Mouse (Mus musculus) ES-E14 (cell line): ENCODE measurements around the gene Parvb. TPM values are rescaled to one million over a fixed set of nuclear protein-coding genes. Genes with fewer than 3 reads are reported as not detected.

Source experiments
- DNase-seq: peaks from one replicate; pipeline ENCODE4 v3.0.0-alpha.2; 2013; ENCODE audit warnings: low read depth, low spot score
- H3K27ac ChIP-seq: 2 replicates; pipeline ENCODE4 v1.5.1; 2012; ENCODE audit warnings: low read depth, mild to moderate bottlenecking, low read length, moderate library complexity, mixed read lengths; ENCODE audit not compliant: poor library complexity, insufficient read depth, severe bottlenecking
- H3K36me3 ChIP-seq: 2 replicates; pipeline ENCODE4 v1.6.1; 2012; ENCODE audit warnings: mild to moderate bottlenecking, low read length, moderate library complexity, mixed read lengths; ENCODE audit not compliant: control insufficient read depth, poor library complexity, insufficient read depth, severe bottlenecking
- H3K4me1 ChIP-seq, 2 experiments: fragments of 150-350 bp in 1 of 2; sonication (generic) in 1 of 2; 2 replicates each; pipeline ENCODE4 v1.6.1; 2012; ENCODE audit warnings: low read length in 2 of 2, mild to moderate bottlenecking in 1 of 2, mixed read lengths in 1 of 2; ENCODE audit not compliant: control insufficient read depth in 2 of 2, insufficient read depth in 2 of 2, poor library complexity in 1 of 2
- H3K4me3 ChIP-seq, 2 experiments: fragments of 150-350 bp in 1 of 2; sonication (generic) in 1 of 2; 2 replicates each; pipeline ENCODE4 v1.5.1; 2012; ENCODE audit warnings: low read length in 2 of 2, low read depth in 1 of 2, mild to moderate bottlenecking in 1 of 2, mixed read lengths in 1 of 2; ENCODE audit not compliant: insufficient read depth in 1 of 2, poor library complexity in 1 of 2, severe bottlenecking in 1 of 2
- H3K9ac ChIP-seq: 2 replicates; pipeline ENCODE4 v1.6.1; 2012; ENCODE audit warnings: low read depth, mild to moderate bottlenecking, low read length, mixed read lengths; ENCODE audit not compliant: poor library complexity, insufficient read depth, severe bottlenecking
- H3K9me3 ChIP-seq: fragments of 150-350 bp; sonication (generic); 2 replicates; pipeline ENCODE4 v1.6.1; 2012; ENCODE audit warnings: low read depth, mild to moderate bottlenecking, low read length; ENCODE audit not compliant: control insufficient read depth, insufficient read depth
- CHD2 ChIP-seq: IDR thresholded peaks from 2 replicates; pipeline ENCODE4 v1.6.1; 2014; ENCODE audit warnings: mild to moderate bottlenecking, low read depth, low read length, inconsistent platforms
- HCFC1 ChIP-seq: IDR thresholded peaks from 2 replicates; pipeline ENCODE4 v1.6.1; 2012; ENCODE audit warnings: low read length, inconsistent platforms, borderline replicate concordance; ENCODE audit not compliant: insufficient read depth
- MAFK ChIP-seq: IDR thresholded peaks from 2 replicates; pipeline ENCODE4 v1.6.1; 2014; ENCODE audit warnings: mild to moderate bottlenecking, low read depth, low read length, inconsistent platforms; ENCODE audit not compliant: insufficient read depth
- ZC3H11A ChIP-seq: IDR thresholded peaks from 2 replicates; pipeline ENCODE4 v1.6.1; 2012; ENCODE audit warnings: low read depth, mild to moderate bottlenecking, inconsistent platforms, low read length, borderline replicate concordance
- ZNF384 ChIP-seq: IDR thresholded peaks from 2 replicates; pipeline ENCODE4 v1.6.1; 2012; ENCODE audit warnings: low read depth, low read length, inconsistent platforms
- in situ Hi-C, 2 experiments: fragments of 600-800 bp; cut with MboI; formaldehyde crosslinking; loops; one replicate each; pipeline ENCODE4 v1.15.1; 2025; ENCODE audit warnings: low sequenced_read_pairs in 2 of 2, inconsistent platforms in 1 of 2; ENCODE audit not compliant: unreplicated experiment in 2 of 2
- total RNA-seq: library from RNA; depleted of rRNA; stranded (reverse); fragments of 300-350 nt; gene quantifications from 2 replicates; pipeline ENCODE4 v1.2.3, GENCODE M21; 2012

The Parvb gene
- total RNA-seq, 1 experiment = 10.8 TPM

DNA sequence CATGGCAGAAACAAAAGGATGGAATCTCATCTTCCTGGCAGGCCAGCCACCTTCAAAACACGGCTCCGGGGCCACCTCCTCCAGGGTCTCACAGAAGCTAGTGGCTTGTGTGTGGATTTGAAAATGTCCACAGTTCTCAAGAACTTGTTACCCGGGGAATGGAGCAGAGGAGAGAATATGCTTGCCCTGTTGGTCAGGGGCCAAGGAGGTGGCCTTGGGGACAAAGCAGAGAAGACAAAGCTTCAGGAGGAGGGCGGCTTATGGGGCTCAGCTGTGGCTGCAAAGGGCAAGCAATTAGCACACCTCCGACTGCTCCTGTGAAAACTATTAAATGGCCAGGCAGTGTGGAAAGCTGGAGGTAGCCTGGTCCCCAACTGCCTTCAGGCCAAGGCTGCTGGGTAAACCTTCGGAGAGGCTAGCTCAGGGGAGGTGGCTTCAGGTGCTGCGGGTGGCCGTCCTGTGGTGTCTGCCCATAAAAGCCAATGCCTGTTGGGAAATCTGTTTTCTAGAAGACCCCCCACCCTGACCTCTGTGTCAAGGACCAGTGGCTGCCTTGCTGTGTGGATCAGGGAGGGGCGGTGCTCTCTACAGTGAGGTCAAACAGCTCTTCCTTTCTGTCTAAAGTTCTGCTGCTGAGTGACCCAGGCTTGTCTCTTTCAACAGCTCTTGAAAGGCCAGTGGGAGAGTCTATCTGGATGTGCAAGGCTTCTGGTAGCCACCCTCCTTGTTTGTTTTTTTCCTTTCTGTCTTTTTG is 26.9 kb downstream of the Parvb start:
- DNase-seq = no peak
- H3K4me1 ChIP-seq = peaks cover 0 to 5% of the 10 kb centered on the region in 2 experiments; a peak in 1 of 4 replicates
- no peaks in the 10 kb centered on the region for H3K9me3 ChIP-seq
- TF ChIP-seq CHD2 = no peak
- no peak for TF ChIP-seq MAFK
- TF ChIP-seq HCFC1 = no peak
- TF ChIP-seq ZC3H11A = no peak
- no peak for TF ChIP-seq ZNF384
- in situ Hi-C loops = loop anchor here in 1 of 2 experiments (25.0 kb wide), 1 partner anchor 354 kb away; no protein-coding TSS in a partner anchor
- H3K9ac ChIP-seq = no peak overlapping the region
- no peak overlapping the region for H3K27ac ChIP-seq
- no peaks in the 10 kb centered on the region for H3K36me3 ChIP-seq
- no peak overlapping the region for H3K4me3 ChIP-seq

DNA sequence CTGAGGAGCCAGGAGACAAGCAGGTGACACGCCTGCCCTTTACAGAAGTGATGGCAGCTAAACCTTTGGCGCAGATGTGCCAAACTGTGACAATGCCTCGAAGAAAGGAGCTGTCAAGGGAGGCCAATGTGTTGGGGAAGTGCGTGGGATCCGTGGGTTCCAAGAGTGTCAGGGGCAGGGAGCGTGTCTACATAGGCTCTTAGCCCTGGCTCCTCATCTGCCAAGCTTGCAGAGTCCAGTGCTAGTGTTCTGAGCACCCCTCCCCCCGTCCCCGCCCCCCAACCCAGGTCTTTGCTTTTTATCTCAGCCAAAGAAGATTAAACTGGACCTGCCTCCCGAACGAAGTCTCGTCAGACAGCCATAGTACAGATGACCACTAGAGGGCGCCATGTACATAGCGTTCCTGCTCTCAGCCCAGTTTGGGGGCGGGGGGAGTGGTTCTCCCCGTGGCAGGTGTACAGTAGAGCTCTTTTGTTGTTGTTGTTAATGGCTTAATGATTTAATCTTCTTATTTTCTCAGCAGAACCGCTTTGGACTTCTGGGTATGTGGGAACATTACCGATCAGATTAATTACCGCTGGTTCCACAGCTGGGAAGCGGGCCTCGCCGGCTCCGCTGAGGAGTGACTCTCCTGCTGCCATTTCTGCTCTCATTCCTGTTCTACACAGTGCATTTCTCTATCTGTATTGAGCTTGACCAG is 28.4 kb downstream of the Parvb start:
- in situ Hi-C loops = loop anchor here in 1 of 2 experiments (25.0 kb wide), 1 partner anchor 352 kb away; no protein-coding TSS in a partner anchor
- DNase-seq = peak; percentile 69
- H3K9ac ChIP-seq = no peak overlapping the region
- TF ChIP-seq ZC3H11A (peak; percentile 36; the same call in 1 of the 2 replicates), ZNF384 (no peak)
- H3K9me3 ChIP-seq = no peaks in the 10 kb centered on the region
- peaks cover 0 to 7% of the 10 kb centered on the region in 2 experiments; a peak in 1 of 4 replicates for H3K4me1 ChIP-seq
- H3K36me3 ChIP-seq = peaks cover 4% of the 10 kb centered on the region; the same call in 1 of the 2 replicates
- no peak overlapping the region for H3K27ac ChIP-seq
- H3K4me3 ChIP-seq = peak overlapping the region in 1 of 2 experiments; percentile 14; a peak in 1 of 4 replicates

DNA sequence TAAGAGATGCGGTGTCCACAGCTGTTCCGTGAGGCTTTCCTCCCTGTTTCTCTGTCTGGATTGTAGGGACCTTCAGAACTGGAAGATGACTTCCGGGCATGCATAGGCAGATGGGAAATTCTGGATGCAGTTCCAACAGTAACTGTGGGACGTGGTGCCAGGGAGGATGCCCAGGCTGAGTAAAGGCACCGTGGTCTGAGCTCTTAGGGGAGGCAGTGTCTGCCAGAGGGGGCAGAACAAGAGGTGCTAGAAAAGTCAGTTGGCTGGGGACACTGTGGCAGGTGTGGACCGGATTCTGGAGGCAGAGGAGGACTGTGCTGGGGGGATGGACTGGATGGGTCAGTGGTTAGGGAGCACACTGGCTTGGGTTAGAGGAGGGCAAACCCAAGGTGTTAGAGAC is 30.8 kb downstream of the Parvb start:
- Histone ChIP-seq H3K9me3 (no peaks in the 10 kb centered on the region), H3K4me1 (peaks cover 0 to 12% of the 10 kb centered on the region in 2 experiments; a peak in 1 of 4 replicates), H3K36me3 (peaks cover 4% of the 10 kb centered on the region; the same call in 1 of the 2 replicates), H3K27ac (no peak overlapping the region), H3K4me3 (no peak overlapping the region), H3K9ac (no peak overlapping the region)
- in situ Hi-C loops = loop anchor here in 1 of 2 experiments (25.0 kb wide), 1 partner anchor 350 kb away; no protein-coding TSS in a partner anchor
- TF ChIP-seq ZC3H11A (no peak), ZNF384 (no peak), CHD2 (no peak), MAFK (no peak), HCFC1 (no peak)
- no peak for DNase-seq

DNA sequence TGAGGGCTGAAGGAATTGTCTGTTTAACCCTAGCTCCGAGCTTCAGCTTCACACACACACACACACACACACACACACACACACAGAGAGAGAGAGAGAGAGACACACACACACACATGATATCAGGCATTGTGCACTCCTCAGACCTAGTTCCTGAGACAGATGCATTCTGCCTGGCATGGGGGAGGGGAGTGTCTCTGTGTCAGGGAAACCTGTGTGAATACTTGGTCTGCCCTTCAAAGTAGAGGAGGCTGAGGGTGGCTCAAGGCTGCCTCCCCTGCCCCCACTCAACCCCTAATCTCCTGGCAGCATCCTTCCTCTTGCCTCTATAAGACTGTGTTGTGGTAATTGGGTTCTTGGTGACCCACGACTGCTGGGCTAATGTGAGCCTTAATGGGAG is 31.7 kb downstream of the Parvb start:
- no peak overlapping the region for H3K27ac ChIP-seq
- no peaks in the 10 kb centered on the region for H3K9me3 ChIP-seq
- H3K36me3 ChIP-seq = peaks cover 4% of the 10 kb centered on the region; the same call in 1 of the 2 replicates
- TF ChIP-seq CHD2 (no peak), HCFC1 (no peak), ZNF384 (no peak), ZC3H11A (no peak), MAFK (no peak)
- peaks cover 0 to 12% of the 10 kb centered on the region in 2 experiments; a peak in 1 of 4 replicates for H3K4me1 ChIP-seq
- H3K9ac ChIP-seq = no peak overlapping the region
- H3K4me3 ChIP-seq = no peak overlapping the region
- no peak for DNase-seq
- in situ Hi-C loops = loop anchor here in 1 of 2 experiments (25.0 kb wide), 1 partner anchor 349 kb away; no protein-coding TSS in a partner anchor
